Mouse (Mus musculus): ENCODE measurements around the gene Micall1. TPM values are rescaled to one million over a fixed set of nuclear protein-coding genes. Genes with fewer than 3 reads are reported as not detected.

The Micall1 gene
- polyA plus RNA-seq, 1 experiment: 23.8 TPM

DNA sequence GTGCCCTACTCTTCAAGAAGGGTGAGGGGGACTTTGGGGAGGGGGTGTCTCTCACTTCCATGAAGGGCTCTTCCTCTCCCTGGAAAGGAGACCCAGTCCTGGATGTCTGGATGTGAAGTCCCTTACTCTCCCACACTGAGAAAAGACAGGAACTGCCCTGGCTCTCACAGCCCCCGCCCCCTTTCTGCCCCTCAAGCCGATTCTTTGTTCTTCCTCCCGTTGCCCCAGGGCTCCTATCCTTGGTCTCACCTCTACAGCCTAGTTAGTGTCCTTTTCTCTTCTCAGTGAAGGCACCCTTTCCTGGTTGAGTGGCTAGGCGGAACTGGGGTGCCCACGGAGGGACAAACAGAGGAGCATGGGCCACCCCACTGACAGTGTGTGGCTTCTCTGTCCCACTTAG, 56.4 kb downstream of the Micall1 start, which contains the start of gene Sox10:
Gene Sox10 (minus strand): TSS at position 101 of the 400 bp plus-strand sequence.
- Histone ChIP-seq H3K4me3 (ENCODE audit: low read depth, low read length) (no peak within 1 kb of the TSS), H3K27ac (ENCODE audit: insufficient read depth, low read depth, low read length) (no peak within 1 kb of the TSS), H3K36me3 (ENCODE audit: control insufficient read depth, insufficient read depth, low read length) (no peaks in the 10 kb centered on the region), H3K27me3 (ENCODE audit: control insufficient read depth, insufficient read depth, low read length) (peaks cover 32% of the 10 kb centered on the region), H3K4me1 (ENCODE audit: control insufficient read depth, insufficient read depth, insufficient read length, low read length) (peaks cover 6% of the 10 kb centered on the region)
- TF ChIP-seq CTCF (IDR thresholded peaks at IDR 0.05; ENCODE audit: extremely low read depth, insufficient read length, insufficient replicate concordance, low read depth, low read length) (no peak), POLR2A (IDR thresholded peaks at IDR 0.05; ENCODE audit: low read depth, low read length) (no peak)
- 58% methylated on average over 5 of the region's 5 CpGs for WGBS

DNA sequence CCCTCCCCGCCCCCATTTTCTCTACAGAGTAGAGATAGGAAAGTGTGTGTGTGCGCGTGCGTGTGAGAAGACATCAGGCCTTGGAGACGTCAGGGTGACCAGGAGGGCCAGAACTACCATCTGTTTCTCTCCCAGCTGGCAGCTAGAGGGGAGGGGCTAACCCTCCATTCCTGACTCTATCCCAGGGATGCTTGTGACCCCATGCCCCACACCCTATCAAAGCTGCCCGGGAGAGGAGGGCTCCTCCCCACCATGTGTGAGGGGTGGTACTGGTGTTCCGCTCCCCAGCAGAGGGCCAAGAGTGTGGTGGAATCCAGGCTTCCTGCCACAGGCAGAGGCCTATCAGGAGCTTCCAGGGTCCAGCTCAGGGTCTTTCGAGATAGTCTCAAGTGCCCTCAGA, 58.0 kb downstream of the Micall1 start:
- Histone ChIP-seq H3K27ac (ENCODE audit: insufficient read depth, low read depth, low read length) (no peak overlapping the region), H3K27me3 (ENCODE audit: control insufficient read depth, insufficient read depth, low read length) (peaks cover 25% of the 10 kb centered on the region), H3K4me1 (ENCODE audit: control insufficient read depth, insufficient read depth, insufficient read length, low read length) (peaks cover 6% of the 10 kb centered on the region), H3K4me3 (ENCODE audit: low read depth, low read length) (no peak overlapping the region), H3K36me3 (ENCODE audit: control insufficient read depth, insufficient read depth, low read length) (no peaks in the 10 kb centered on the region)
- TF ChIP-seq CTCF (IDR thresholded peaks at IDR 0.05; ENCODE audit: extremely low read depth, insufficient read length, insufficient replicate concordance, low read depth, low read length) (no peak), POLR2A (IDR thresholded peaks at IDR 0.05; ENCODE audit: low read depth, low read length) (no peak)
- WGBS: 64% methylated on average over 8 of the region's 8 CpGs

DNA sequence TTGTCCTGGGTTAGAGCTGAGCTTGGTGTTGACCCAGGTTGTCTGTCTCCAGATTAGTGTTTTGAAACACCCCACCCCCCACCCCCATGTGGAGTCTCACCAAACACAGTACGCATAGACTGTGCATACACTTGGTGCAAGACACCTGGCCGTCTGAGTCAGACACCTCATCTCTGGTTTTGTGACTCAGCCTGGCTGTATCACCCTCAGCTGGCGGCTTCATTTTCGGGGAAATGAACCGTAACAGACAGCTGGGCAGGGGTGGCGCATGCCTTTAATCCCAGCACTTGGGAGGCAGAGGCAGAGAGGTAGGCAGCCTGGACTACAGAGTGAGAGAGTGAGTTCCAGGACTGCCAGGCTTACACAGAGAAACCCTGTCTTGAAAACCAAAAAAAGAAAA, 68.2 kb downstream of the Micall1 start:
- Histone ChIP-seq H3K27ac (ENCODE audit: insufficient read depth, low read depth, low read length) (no peak overlapping the region), H3K27me3 (ENCODE audit: control insufficient read depth, insufficient read depth, low read length) (no peaks in the 10 kb centered on the region), H3K4me3 (ENCODE audit: low read depth, low read length) (no peak overlapping the region), H3K4me1 (ENCODE audit: control insufficient read depth, insufficient read depth, insufficient read length, low read length) (no peaks in the 10 kb centered on the region), H3K36me3 (ENCODE audit: control insufficient read depth, insufficient read depth, low read length) (no peaks in the 10 kb centered on the region)
- TF ChIP-seq POLR2A (IDR thresholded peaks at IDR 0.05; ENCODE audit: low read depth, low read length) (no peak), CTCF (IDR thresholded peaks at IDR 0.05; ENCODE audit: extremely low read depth, insufficient read length, insufficient replicate concordance, low read depth, low read length) (no peak)
- 61% methylated on average over 6 of the region's 6 CpGs for WGBS

DNA sequence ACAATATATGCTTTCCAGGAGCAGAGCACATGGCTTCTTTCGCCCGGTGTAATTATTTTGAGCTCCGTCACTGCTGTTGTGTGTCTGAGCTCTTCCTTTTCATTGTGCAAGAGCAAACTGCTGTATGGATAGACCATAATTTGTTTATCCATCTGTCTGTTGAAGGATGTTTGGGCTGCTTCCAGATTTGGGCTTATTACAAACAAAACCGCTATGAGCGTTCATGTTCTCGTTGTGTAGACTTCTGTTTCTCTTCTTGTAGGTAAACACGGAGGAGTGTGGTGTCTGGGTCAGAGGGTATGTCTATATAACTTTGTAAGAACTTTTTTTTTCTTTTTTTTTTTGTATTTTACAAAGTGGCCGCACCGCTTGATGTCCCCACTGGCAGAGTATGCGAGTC, 76.5 kb downstream of the Micall1 start:
- Histone ChIP-seq H3K27me3 (ENCODE audit: control insufficient read depth, insufficient read depth, low read length) (no peaks in the 10 kb centered on the region), H3K4me1 (ENCODE audit: control insufficient read depth, insufficient read depth, insufficient read length, low read length) (no peaks in the 10 kb centered on the region), H3K4me3 (ENCODE audit: low read depth, low read length) (no peak overlapping the region), H3K27ac (ENCODE audit: insufficient read depth, low read depth, low read length) (no peak overlapping the region), H3K36me3 (ENCODE audit: control insufficient read depth, insufficient read depth, low read length) (no peaks in the 10 kb centered on the region)
- TF ChIP-seq POLR2A (IDR thresholded peaks at IDR 0.05; ENCODE audit: low read depth, low read length) (no peak), CTCF (IDR thresholded peaks at IDR 0.05; ENCODE audit: extremely low read depth, insufficient read length, insufficient replicate concordance, low read depth, low read length) (no peak)
- 76% methylated on average over 10 of the region's 10 CpGs for WGBS

Other genes starting within 250 kb of the Micall1 start
- 62.5 and 105 TPM in 2 replicates for gene Gga1, start 231.7 kb upstream of the Micall1 start, polyA plus RNA-seq (2012; rRNA removed)
- 0.13 TPM in 1 of 2 replicates, not detected in the other for gene Gm49510, start 209.2 kb upstream of the Micall1 start, polyA plus RNA-seq (2012; rRNA removed)
- 41.3 and 48.8 TPM in 2 replicates for gene Sh3bp1, start 209.1 kb upstream of the Micall1 start, polyA plus RNA-seq (2012; rRNA removed)
- 3.9 and 4.2 TPM in 2 replicates for gene Pdxp, start 195.0 kb upstream of the Micall1 start, polyA plus RNA-seq (2012; rRNA removed)
- gene Lgals1, start 182.2 kb upstream of the Micall1 start, polyA plus RNA-seq (2012; rRNA removed): 51.7 and 77.0 TPM in 2 replicates
- gene Nol12, start 174.0 kb upstream of the Micall1 start, polyA plus RNA-seq (2012; rRNA removed): 7.3 and 11.7 TPM in 2 replicates
- 43.3 and 123 TPM in 2 replicates for gene Triobp, start 161.2 kb upstream of the Micall1 start, polyA plus RNA-seq (2012; rRNA removed)
- 120 and 218 TPM in 2 replicates for gene H1f0, start 80.4 kb upstream of the Micall1 start, polyA plus RNA-seq (2012; rRNA removed)
- 2.2 and 8.0 TPM in 2 replicates for gene Galr3, start 67.0 kb upstream of the Micall1 start, polyA plus RNA-seq (2012; rRNA removed)
- 70.4 and 92.7 TPM in 2 replicates for gene Ankrd54, start 46.0 kb upstream of the Micall1 start, polyA plus RNA-seq (2012; rRNA removed)
- gene Eif3l, start 33.7 kb upstream of the Micall1 start, polyA plus RNA-seq (2012; rRNA removed): 52.5 and 88.3 TPM in 2 replicates
- 18.3 and 32.2 TPM in 2 replicates for gene Polr2f, start 32.1 kb downstream of the Micall1 start, polyA plus RNA-seq (2012; rRNA removed)
- gene 1700088E04Rik, start 32.4 kb downstream of the Micall1 start, polyA plus RNA-seq (2012; rRNA removed): 0.56 and 1.2 TPM in 2 replicates
- 2.5 and 2.7 TPM in 2 replicates for gene Sox10, start 56.3 kb downstream of the Micall1 start, polyA plus RNA-seq (2012; rRNA removed)
- 20.8 and 27.9 TPM in 2 replicates for gene Pick1, start 120.3 kb downstream of the Micall1 start, polyA plus RNA-seq (2012; rRNA removed)
- gene Gm49486, start 120.5 kb downstream of the Micall1 start, polyA plus RNA-seq (2012; rRNA removed): 0.05 and 0.08 TPM in 2 replicates
- gene Slc16a8, start 145.9 kb downstream of the Micall1 start, polyA plus RNA-seq (2012; rRNA removed): 0.75 and 2.6 TPM in 2 replicates
- 139 and 542 TPM in 2 replicates for gene Baiap2l2, start 176.6 kb downstream of the Micall1 start, polyA plus RNA-seq (2012; rRNA removed)
- gene Pla2g6, start 219.5 kb downstream of the Micall1 start, polyA plus RNA-seq (2012; rRNA removed): 24.1 and 40.2 TPM in 2 replicates
- gene Maff, start 237.7 kb downstream of the Micall1 start, polyA plus RNA-seq (2012; rRNA removed): 9.4 and 28.5 TPM in 2 replicates

Measured in small intestine, adult 2 months (tissue).